9 mouse cellular contexts compared by ENCODE assay signal in the genomic region with DNA sequence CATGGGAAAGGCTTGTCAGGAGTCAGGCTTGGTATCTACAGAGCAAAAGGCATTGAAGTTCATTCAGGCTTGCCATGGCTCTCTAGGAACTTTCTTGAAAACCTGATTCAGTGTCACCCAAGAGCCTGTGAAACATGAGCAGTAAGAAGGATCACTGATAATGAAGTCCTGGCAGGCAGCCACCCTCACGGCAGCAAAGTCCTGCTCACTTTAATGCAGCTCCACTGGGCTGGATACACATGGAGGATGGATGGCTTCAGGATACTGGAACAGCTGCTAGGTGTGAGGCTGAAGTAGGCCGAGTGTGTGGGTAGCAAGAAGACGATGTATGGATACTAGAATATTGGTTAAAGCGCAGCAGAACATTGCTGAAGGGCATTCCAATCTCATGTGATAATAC.
DNase-seq lines count a peak whose midpoint lies in the region; ATAC-seq and TF ChIP-seq lines count a peak whose summit lies in the region.
"Had no signal": no experiment of that assay in that cellular context is flagged by ENCODE, and none has a peak within 500 bp of the region (broad histone marks: within the 10 kb centered on the region; RNA-seq: fewer than 3 reads in every experiment).

No protein-coding gene starts in this region.

- no peaks in the 10 kb centered on the region for H3K36me3 ChIP-seq in heart, embryonic 12.5 days
- no peaks in the 10 kb centered on the region for H3K36me3 ChIP-seq in midbrain, embryonic 12.5 days
- no peaks in the 10 kb centered on the region for H3K36me3 ChIP-seq in midbrain, embryonic 13.5 days
- H3K36me3 ChIP-seq in forebrain, postnatal 0 days (ENCODE audit: insufficient read depth), result no peaks in the 10 kb centered on the region
- no peaks in the 10 kb centered on the region for H3K36me3 ChIP-seq in intestine, embryonic 15.5 days

- peaks cover 6% of the 10 kb centered on the region for H3K4me1 ChIP-seq in heart, embryonic 12.5 days (replicated peaks)
- H3K4me1 ChIP-seq in midbrain, embryonic 12.5 days, result no peaks in the 10 kb centered on the region
- H3K4me1 ChIP-seq in midbrain, embryonic 13.5 days (replicated peaks), result no peaks in the 10 kb centered on the region
- H3K4me1 ChIP-seq in forebrain, postnatal 0 days (ENCODE audit: insufficient read depth), result no peaks in the 10 kb centered on the region; the same call in 1 of the 2 replicates
- no peaks in the 10 kb centered on the region for H3K4me1 ChIP-seq in intestine, embryonic 15.5 days (replicated peaks)

- no peak for DNase-seq in heart, adult 9 months (ENCODE audit: low spot score in 2 of 2)
- DNase-seq in brain, adult 2 months (ENCODE audit: low read depth, low spot score), result peak; percentile 11
- peak; percentile 27 for DNase-seq in forebrain, postnatal 0 days
- DNase-seq: lung, adult 2 months had no signal

- no peaks in the 10 kb centered on the region for H3K27me3 ChIP-seq in heart, embryonic 12.5 days (replicated peaks)
- no peaks in the 10 kb centered on the region for H3K27me3 ChIP-seq in midbrain, embryonic 12.5 days
- no peaks in the 10 kb centered on the region for H3K27me3 ChIP-seq in midbrain, embryonic 13.5 days
- H3K27me3 ChIP-seq in forebrain, postnatal 0 days (ENCODE audit: insufficient read depth, low read length), result no peaks in the 10 kb centered on the region
- no peaks in the 10 kb centered on the region for H3K27me3 ChIP-seq in intestine, embryonic 15.5 days (replicated peaks)

- H3K27ac ChIP-seq in heart, embryonic 12.5 days (ENCODE audit: poor library complexity, severe bottlenecking), result no peak overlapping the region
- H3K27ac ChIP-seq in midbrain, embryonic 12.5 days (replicated peaks), result no peak overlapping the region
- H3K27ac ChIP-seq in midbrain, embryonic 13.5 days, result no peak overlapping the region
- no peak overlapping the region for H3K27ac ChIP-seq in forebrain, postnatal 0 days (ENCODE audit: low read depth, low read length)
- no peak overlapping the region for H3K27ac ChIP-seq in intestine, embryonic 15.5 days

- no peak overlapping the region for H3K9ac ChIP-seq in heart, embryonic 12.5 days
- H3K9ac ChIP-seq in midbrain, embryonic 12.5 days (replicated peaks), result no peak overlapping the region
- H3K9ac ChIP-seq in midbrain, embryonic 13.5 days (replicated peaks), result no peak overlapping the region
- H3K9ac ChIP-seq in forebrain, postnatal 0 days, result no peak overlapping the region
- no peak overlapping the region for H3K9ac ChIP-seq in intestine, embryonic 15.5 days

- peak; percentile 45; the same call in 1 of the 2 replicates for ATAC-seq in heart, embryonic 12.5 days (ENCODE audit: insufficient number of reproducible peaks, low FRiP score)
- ATAC-seq in midbrain, embryonic 12.5 days (ENCODE audit: low FRiP score, low read depth), result 0 out of 2 replicates have a peak, but pooled peaks have one; percentile 30
- ATAC-seq in midbrain, embryonic 13.5 days, result no peak
- no peak for ATAC-seq in forebrain, postnatal 0 days
- no peak for ATAC-seq in intestine, embryonic 15.5 days
- ATAC-seq: midbrain, embryonic 16.5 days had no signal

- H3K4me2 ChIP-seq in heart, embryonic 12.5 days, result no peak overlapping the region
- H3K4me2 ChIP-seq in midbrain, embryonic 12.5 days (replicated peaks), result no peak overlapping the region
- H3K4me2 ChIP-seq in midbrain, embryonic 13.5 days (replicated peaks), result no peak overlapping the region
- no peak overlapping the region for H3K4me2 ChIP-seq in forebrain, postnatal 0 days (ENCODE audit: low read depth)
- no peak overlapping the region for H3K4me2 ChIP-seq in intestine, embryonic 15.5 days (replicated peaks)

- H3K9me3 ChIP-seq in heart, embryonic 12.5 days (replicated peaks), result no peaks in the 10 kb centered on the region
- H3K9me3 ChIP-seq in midbrain, embryonic 12.5 days, result no peaks in the 10 kb centered on the region
- H3K9me3 ChIP-seq in midbrain, embryonic 13.5 days, result no peaks in the 10 kb centered on the region
- no peaks in the 10 kb centered on the region for H3K9me3 ChIP-seq in forebrain, postnatal 0 days (ENCODE audit: low read length)
- no peaks in the 10 kb centered on the region for H3K9me3 ChIP-seq in intestine, embryonic 15.5 days

- no peak for TF ChIP-seq CTCF in forebrain, postnatal 0 days (IDR thresholded peaks at IDR 0.05; ENCODE audit: low read depth)

- no peak overlapping the region for H3K4me3 ChIP-seq in heart, embryonic 12.5 days
- H3K4me3 ChIP-seq in midbrain, embryonic 12.5 days, result no peak overlapping the region
- H3K4me3 ChIP-seq in midbrain, embryonic 13.5 days (replicated peaks), result no peak overlapping the region
- H3K4me3 ChIP-seq in forebrain, postnatal 0 days (ENCODE audit: low read depth, low read length), result no peak overlapping the region
- H3K4me3 ChIP-seq in intestine, embryonic 15.5 days (replicated peaks), result no peak overlapping the region

- WGBS in heart, embryonic 12.5 days, result 41% methylated on average over 4 of the region's 4 CpGs
- 66% methylated on average over 4 of the region's 4 CpGs for WGBS in midbrain, embryonic 12.5 days
- 73% methylated on average over 4 of the region's 4 CpGs for WGBS in midbrain, embryonic 13.5 days
- WGBS in forebrain, postnatal 0 days, result 26% methylated on average over 4 of the region's 4 CpGs
- 63% methylated on average over 4 of the region's 4 CpGs for WGBS in intestine, embryonic 15.5 days

Comparison
In these comparisons a context has a peak if more than half of its experiments do, and no peak if none do; other contexts are left out.
1. ATAC-seq: peak in heart, embryonic 12.5 days (single experiment) and midbrain, embryonic 12.5 days (single experiment); none in midbrain, embryonic 13.5 days (single experiment), forebrain, postnatal 0 days (single experiment) and intestine, embryonic 15.5 days (single experiment).
2. DNase-seq: peak in brain, adult 2 months (single experiment) and forebrain, postnatal 0 days (single experiment); none in heart, adult 9 months (0 of 2).